Mouse (Mus musculus) megakaryocyte, embryonic 14.5 days (primary cell): ENCODE results near the gene Rtn4rl1. TPM values are rescaled to one million over a fixed set of nuclear protein-coding genes. Genes with fewer than 3 reads are reported as not detected.

Source experiments
- H3K27me3 ChIP-seq: replicated peaks from 2 replicates; pipeline ENCODE3; 2012; ENCODE audit warnings: inconsistent platforms
- H3K36me3 ChIP-seq: replicated peaks from 2 replicates; pipeline ENCODE3; 2012; ENCODE audit warnings: low read length, inconsistent platforms, mixed read lengths
- H3K4me1 ChIP-seq: 2 replicates; pipeline ENCODE4 v1.6.1; 2012; ENCODE audit warnings: inconsistent platforms
- H3K4me3 ChIP-seq: replicated peaks from 2 replicates; pipeline ENCODE3; 2012; ENCODE audit warnings: moderate library complexity, mild to moderate bottlenecking, inconsistent platforms
- H3K9me3 ChIP-seq: 2 replicates; pipeline ENCODE4 v1.6.1; 2012; ENCODE audit warnings: inconsistent platforms
- FLI1 ChIP-seq: IDR thresholded peaks from 2 replicates; pipeline ENCODE4 v1.6.1; 2012; ENCODE audit warnings: low read length, inconsistent platforms, mixed read lengths
- GATA1 ChIP-seq: IDR thresholded peaks from 3 replicates; pipeline ENCODE4 v1.6.1; 2012; ENCODE audit warnings: mixed read lengths, low read length, inconsistent platforms, borderline replicate concordance
- polyA plus RNA-seq: library from polyadenylated mRNA; stranded (reverse); fragments of >175 nt; gene quantifications from 2 replicates; pipeline ENCODE4 v1.2.3, GENCODE M21; 2012; ENCODE audit warnings: low replicate concordance; ENCODE audit not compliant: insufficient read depth

Rtn4rl1 gene
- polyA plus RNA-seq, 1 experiment: 0.29 TPM

DNA sequence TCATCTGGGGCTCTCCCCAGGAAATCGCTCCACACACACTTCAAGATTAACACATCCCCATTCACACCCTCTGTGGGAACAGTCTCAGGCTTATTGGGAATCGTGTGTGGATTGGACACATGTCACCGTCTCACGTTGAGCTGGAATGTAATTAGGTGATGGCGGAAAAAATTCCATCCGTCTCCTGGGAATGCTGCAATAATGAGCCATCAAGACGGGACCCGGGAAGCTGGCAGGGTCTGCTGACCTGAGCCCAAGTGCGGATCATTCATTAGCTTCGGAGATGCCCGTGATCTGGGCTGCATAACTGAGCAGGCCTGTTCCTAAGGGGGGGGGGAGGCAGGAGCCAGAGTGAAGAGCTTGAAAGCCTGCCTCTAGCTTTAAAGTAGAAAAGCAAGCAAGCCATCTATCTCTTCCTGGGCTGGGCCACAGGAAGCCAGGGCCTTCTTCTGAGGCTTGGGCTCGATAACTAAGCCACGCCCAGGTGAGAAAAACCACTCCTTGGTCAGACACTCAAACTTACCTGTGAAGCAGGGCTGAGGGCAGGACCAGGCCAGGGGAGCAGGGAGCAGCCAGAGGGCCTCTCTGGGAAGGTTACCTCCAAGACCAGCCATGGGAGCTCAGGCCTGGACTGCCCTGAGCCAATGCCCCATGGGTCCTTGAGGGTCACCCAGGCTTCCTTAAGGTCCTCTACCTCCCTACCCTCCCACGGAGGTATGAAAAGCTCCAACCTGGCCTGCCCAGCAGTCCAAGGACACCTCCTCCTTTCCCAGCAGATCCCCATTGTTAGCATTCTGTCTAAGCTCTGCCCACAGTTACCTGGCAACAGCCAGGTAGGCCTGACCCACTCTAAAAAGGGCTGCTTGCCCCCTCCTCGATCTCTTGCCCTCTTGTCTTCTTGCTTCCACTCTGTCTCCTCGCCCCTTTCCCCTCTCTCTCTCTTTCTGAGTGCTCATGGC is 52.1 kb downstream of the Rtn4rl1 start:
- peaks cover 32% of the 10 kb centered on the region for H3K27me3 ChIP-seq
- H3K4me3 ChIP-seq: no peak overlapping the region
- no peak for TF ChIP-seq GATA1
- no peak for TF ChIP-seq FLI1
- peaks cover 58% of the 10 kb centered on the region for H3K4me1 ChIP-seq
- H3K36me3 ChIP-seq: no peaks in the 10 kb centered on the region
- no peaks in the 10 kb centered on the region for H3K9me3 ChIP-seq

GRCm38 (mm10) chr11:75246589-75246988 is 53.0 kb downstream of the Rtn4rl1 start:
- H3K4me1 ChIP-seq: peaks cover 58% of the 10 kb centered on the region
- TF ChIP-seq GATA1 (no peak), FLI1 (no peak)
- no peaks in the 10 kb centered on the region for H3K36me3 ChIP-seq
- H3K9me3 ChIP-seq: no peaks in the 10 kb centered on the region
- H3K4me3 ChIP-seq: no peak overlapping the region
- H3K27me3 ChIP-seq: peaks cover 37% of the 10 kb centered on the region

DNA sequence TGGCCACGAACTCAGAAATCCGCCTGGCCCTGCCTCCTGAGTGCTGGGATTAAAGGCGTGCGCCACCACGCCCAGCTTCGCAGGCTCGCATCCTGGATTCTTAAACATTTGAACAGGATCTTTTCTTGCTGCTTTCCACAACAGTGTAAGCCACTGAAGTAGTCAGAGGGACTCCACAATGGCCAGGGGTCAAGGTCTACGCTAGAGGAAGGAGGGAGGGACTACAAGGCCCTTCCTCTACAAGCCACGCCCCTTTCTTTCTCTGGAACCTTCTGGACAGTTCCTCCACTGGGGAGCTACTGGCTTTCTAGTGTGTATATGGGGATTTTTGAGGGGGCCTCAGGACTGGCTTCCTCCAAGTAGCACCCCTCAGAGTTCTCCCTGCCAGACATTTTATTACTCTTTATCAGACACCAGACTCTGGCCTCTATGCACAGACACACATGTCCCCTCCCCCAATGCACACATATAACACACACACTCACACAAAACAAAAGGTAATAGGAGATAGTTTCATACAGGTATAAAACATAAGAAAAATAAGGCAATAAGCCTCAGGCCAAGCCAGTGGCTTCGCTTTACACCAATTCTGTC is 53.7 kb downstream of the Rtn4rl1 start:
- H3K27me3 ChIP-seq: peaks cover 40% of the 10 kb centered on the region

GRCm38 (mm10) chr11:75249588-75249987 is 56.0 kb downstream of the Rtn4rl1 start:
- no peaks in the 10 kb centered on the region for H3K9me3 ChIP-seq
- TF ChIP-seq FLI1 (no peak), GATA1 (no peak)
- H3K27me3 ChIP-seq: peaks cover 35% of the 10 kb centered on the region
- no peaks in the 10 kb centered on the region for H3K36me3 ChIP-seq
- peaks cover 57% of the 10 kb centered on the region for H3K4me1 ChIP-seq
- H3K4me3 ChIP-seq: no peak overlapping the region

More for the DNA sequence above, 53.7 kb downstream of the Rtn4rl1 start:
- Histone ChIP-seq H3K4me1 (peaks cover 65% of the 10 kb centered on the region), H3K9me3 (no peaks in the 10 kb centered on the region), H3K4me3 (no peak overlapping the region), H3K36me3 (no peaks in the 10 kb centered on the region)
- no peak for TF ChIP-seq FLI1
- no peak for TF ChIP-seq GATA1

GRCm38 (mm10) chr11:75251006-75251512 is 57.5 kb downstream of the Rtn4rl1 start:
- Histone ChIP-seq H3K4me3 (no peak overlapping the region), H3K27me3 (peaks cover 33% of the 10 kb centered on the region), H3K9me3 (no peaks in the 10 kb centered on the region), H3K4me1 (peaks cover 53% of the 10 kb centered on the region), H3K36me3 (no peaks in the 10 kb centered on the region)
- no peak for TF ChIP-seq FLI1
- no peak for TF ChIP-seq GATA1

GRCm38 (mm10) chr11:75251557-75252070 is 58.0 kb downstream of the Rtn4rl1 start:
- Histone ChIP-seq H3K4me1 (peaks cover 52% of the 10 kb centered on the region), H3K27me3 (peaks cover 33% of the 10 kb centered on the region), H3K4me3 (no peak overlapping the region), H3K9me3 (no peaks in the 10 kb centered on the region), H3K36me3 (no peaks in the 10 kb centered on the region)
- TF ChIP-seq GATA1 (no peak), FLI1 (no peak)

- Histone ChIP-seq H3K36me3 (no peaks in the 10 kb centered on the region), H3K9me3 (no peaks in the 10 kb centered on the region), H3K27me3 (peaks cover 32% of the 10 kb centered on the region), H3K4me3 (peak overlapping the region; percentile 54), H3K4me1 (peaks cover 45% of the 10 kb centered on the region)
- TF ChIP-seq FLI1 (no peak), GATA1 (no peak)
These were observed 60.8 kb downstream of the Rtn4rl1 start for GRCm38 (mm10) chr11:75254252-75254912.

- TF ChIP-seq GATA1 (no peak), FLI1 (no peak)
- H3K27me3 ChIP-seq: peaks cover 31% of the 10 kb centered on the region
- H3K36me3 ChIP-seq: no peaks in the 10 kb centered on the region
- H3K9me3 ChIP-seq: no peaks in the 10 kb centered on the region
- H3K4me3 ChIP-seq: peak overlapping the region; percentile 46
- H3K4me1 ChIP-seq: peaks cover 39% of the 10 kb centered on the region
These were observed 61.7 kb downstream of the Rtn4rl1 start for GRCm38 (mm10) chr11:75255330-75255729.

GRCm38 (mm10) chr11:75257056-75257648 is 63.6 kb downstream of the Rtn4rl1 start:
- TF ChIP-seq FLI1: no peak
- TF ChIP-seq GATA1: no peak
- no peak overlapping the region for H3K4me3 ChIP-seq
- peaks cover 36% of the 10 kb centered on the region for H3K27me3 ChIP-seq
- H3K36me3 ChIP-seq: no peaks in the 10 kb centered on the region
- H3K9me3 ChIP-seq: no peaks in the 10 kb centered on the region
- peaks cover 38% of the 10 kb centered on the region for H3K4me1 ChIP-seq
